Mouse (Mus musculus): Measurements from ENCODE around the gene Gabbr1. TPM values are rescaled to one million over a fixed set of nuclear protein-coding genes. Genes with fewer than 3 reads are reported as not detected.

Gene Gabbr1
- total and polyA plus RNA-seq, 3 experiments, result 2.1 to 11.6 (median 4.7) TPM

- no peak for DNase-seq (ENCODE audit: extremely low read depth)
- dilution Hi-C loops (cut with MboI; ENCODE audit: extremely low pct_ligation_motif_present, extremely low pct_unique_long_range_greater_than_20kb, low sequenced_read_pairs) (no loop called here), in situ Hi-C loops (cut with MboI; ENCODE audit: low pct_ligation_motif_present, low pct_unique_long_range_greater_than_20kb, low sequenced_read_pairs) (no loop called here)
- Histone ChIP-seq H3K9me3 (replicated peaks; ENCODE audit: low read length) (no peaks in the 10 kb centered on the region), H3K4me2 (ENCODE audit: insufficient read depth, low read depth, poor library complexity, severe bottlenecking) (peak overlapping the region; percentile 72), H3K4me3 (replicated peaks in 1 of 3; ENCODE audit: low read depth in 2 of 3, low read length in 2 of 3, poor library complexity in 1 of 3) (peak overlapping the region in 1 of 3 experiments; percentile 48), H3K9ac (ENCODE audit: insufficient read depth, low read depth) (peak overlapping the region; percentile 64; the same call in 1 of the 2 replicates), H3K4me1 (ENCODE audit: control insufficient read depth in 1 of 2, insufficient read depth in 2 of 2) (peaks cover 6 to 20% of the 10 kb centered on the region in 2 experiments), H3K36me3 (replicated peaks in 1 of 2; ENCODE audit: control insufficient read depth in 1 of 2, insufficient read depth in 1 of 2, low read length in 1 of 2) (peaks cover 3 to 13% of the 10 kb centered on the region in 2 experiments), H3K27me3 (replicated peaks) (peaks cover 6% of the 10 kb centered on the region), H3K79me2 (replicated peaks; ENCODE audit: control insufficient read depth, extremely low read depth, insufficient read depth, poor library complexity, severe bottlenecking) (no peaks in the 10 kb centered on the region), H3K27ac (ENCODE audit: insufficient read depth, low read depth) (no peak overlapping the region)
- no peak for TF ChIP-seq HCFC1 (IDR thresholded peaks at IDR 0.05; ENCODE audit: low read depth, low read length)
- peak; percentile 42; the same call in 1 of the 2 replicates for TF ChIP-seq MAX (IDR thresholded peaks at IDR 0.05; ENCODE audit: low read length)
- peak; percentile 72 for TF ChIP-seq BHLHE40 (IDR thresholded peaks at IDR 0.05; ENCODE audit: low read depth, low read length)
- no peak for TF ChIP-seq KAT2A (IDR thresholded peaks at IDR 0.05; ENCODE audit: insufficient replicate concordance, low read length)
- no peak for TF ChIP-seq GABPA (IDR thresholded peaks at IDR 0.05; ENCODE audit: insufficient replicate concordance, low read depth, low read length)
- peak; percentile 17; the same call in 1 of the 2 replicates for TF ChIP-seq EP300 (IDR thresholded peaks at IDR 0.05; ENCODE audit: low read length)
- no peak for TF ChIP-seq NRF1 (IDR thresholded peaks at IDR 0.05; ENCODE audit: low read depth, low read length)
- no peak for TF ChIP-seq JUN (IDR thresholded peaks at IDR 0.05; ENCODE audit: insufficient read depth, low read depth, low read length)
- no peak for TF ChIP-seq USF2 (conservative IDR thresholded peaks at IDR 0.05; ENCODE audit: low read depth, low read length)
Observed at GRCm38 (mm10) chr17:37044651-37045244, 1.0 kb upstream of the Gabbr1 start.

- no peak for TF ChIP-seq POLR2AphosphoS2 (IDR thresholded peaks at IDR 0.05; ENCODE audit: low read depth, low read length)
- TF ChIP-seq ETS1 (conservative IDR thresholded peaks at IDR 0.05; ENCODE audit: low read depth, low read length), result no peak
- TF ChIP-seq NRF1 (IDR thresholded peaks at IDR 0.05; ENCODE audit: low read depth, low read length), result no peak
- no peak for TF ChIP-seq TCF12 (IDR thresholded peaks at IDR 0.05; ENCODE audit: low read depth, low read length)
- peak in 1 of 2 experiments; percentile 50; a peak in 2 of 4 replicates for TF ChIP-seq CTCF (conservative IDR thresholded peaks at IDR 0.05 in 1 of 2, IDR thresholded peaks at IDR 0.05 in 1 of 2; ENCODE audit: low read depth in 2 of 2, low read length in 2 of 2)
- TF ChIP-seq RAD21 (IDR thresholded peaks at IDR 0.05; ENCODE audit: low read depth, low read length), result peak; percentile 3
- no peak for TF ChIP-seq ZMIZ1 (IDR thresholded peaks at IDR 0.05; ENCODE audit: low read depth, low read length)
- peak; percentile 20; the same call in 1 of the 2 replicates for TF ChIP-seq SMC3 (IDR thresholded peaks at IDR 0.05; ENCODE audit: low read depth, low read length)
- TF ChIP-seq NELFE (IDR thresholded peaks at IDR 0.05; ENCODE audit: low read depth, low read length), result 0 out of 2 replicates have a peak, but pooled peaks have one; percentile 24
- H3K9ac ChIP-seq (ENCODE audit: insufficient read depth, low read depth), result peak overlapping the region; percentile 64
- H3K4me1 ChIP-seq (ENCODE audit: control insufficient read depth in 1 of 2, insufficient read depth in 2 of 2), result peaks cover 6 to 20% of the 10 kb centered on the region in 2 experiments
- H3K36me3 ChIP-seq (replicated peaks in 1 of 2; ENCODE audit: control insufficient read depth in 1 of 2, insufficient read depth in 1 of 2, low read length in 1 of 2), result peaks cover 3 to 29% of the 10 kb centered on the region in 2 experiments
- dilution Hi-C loops (cut with MboI; ENCODE audit: extremely low pct_ligation_motif_present, extremely low pct_unique_long_range_greater_than_20kb, low sequenced_read_pairs) (no loop called here), in situ Hi-C loops (cut with MboI; ENCODE audit: low pct_ligation_motif_present, low pct_unique_long_range_greater_than_20kb, low sequenced_read_pairs) (no loop called here)
- no peaks in the 10 kb centered on the region for H3K79me2 ChIP-seq (replicated peaks; ENCODE audit: control insufficient read depth, extremely low read depth, insufficient read depth, poor library complexity, severe bottlenecking)
- DNase-seq (ENCODE audit: extremely low read depth), result peak; percentile 24
- H3K4me2 ChIP-seq (ENCODE audit: insufficient read depth, low read depth, poor library complexity, severe bottlenecking), result peak overlapping the region; percentile 72
- H3K9me3 ChIP-seq (replicated peaks; ENCODE audit: low read length), result no peaks in the 10 kb centered on the region
- no peak overlapping the region for H3K27ac ChIP-seq (ENCODE audit: insufficient read depth, low read depth)
- H3K27me3 ChIP-seq (replicated peaks), result peaks cover 6% of the 10 kb centered on the region
- peak overlapping the region; percentile 56 to 78 (median 75) for H3K4me3 ChIP-seq (replicated peaks in 1 of 3; ENCODE audit: low read depth in 2 of 3, low read length in 2 of 3, poor library complexity in 1 of 3)
Observed at GRCm38 (mm10) chr17:37046312-37047112, 746 bp downstream of the Gabbr1 start.
